Mouse (Mus musculus) Patski (cell line): ENCODE measurements at regions not wholly inside any gene's neighbourhood (a gene's known extent, or its start where the extent isn't known, plus 50 kb on each side); places are given as distances from the start of the nearest gene placed in this dataset.

ENCODE experiments used
- ATAC-seq: fragments of 100-300 bp; one replicate; pipeline ENCODE4 v1.8.0; 2021
- CTCF ChIA-PET: fragments of 350-600 bp; sonication (Branson Sonifier 250); formaldehyde crosslinking; loops from one replicate; lab custom pipeline; 2022; ENCODE audit warnings: inconsistent platforms; lab: Charles Lee
- POLR2A ChIA-PET: fragments of 350-600 bp; sonication (Branson Sonifier 250); formaldehyde crosslinking; loops from one replicate; lab custom pipeline; 2022; ENCODE audit warnings: antibody characterized with exemption, inconsistent platforms; lab: Charles Lee
- DNase-seq: peaks from one replicate; pipeline ENCODE4 v3.0.0-alpha.2; 2011; ENCODE audit warnings: low read depth, low spot score
- H3K27me3 ChIP-seq: fragments of 371-371 bp; one replicate; pipeline ENCODE4 v1.5.1; 2021
- CTCF ChIP-seq: fragments of 100-300 bp; IDR thresholded peaks from one replicate; pipeline ENCODE4 v1.5.1; 2021
- in situ Hi-C: fragments of 300-500 bp; cut with MboI; formaldehyde crosslinking; loops from 3 replicates; pipeline ENCODE4 v1.11.1; 2018; ENCODE audit warnings: low pct_unique_long_range_greater_than_20kb, mixed read lengths

GRCm38 (mm10) chr13:72800546-72800945 lies 171.9 kb downstream of the Irx2 start:
- in situ Hi-C loops = no loop called here
- ATAC-seq (no peak), DNase-seq (no peak)
- TF ChIP-seq CTCF = no peak
- CTCF ChIA-PET = no interaction called here
- POLR2A ChIA-PET = no interaction called here
- H3K27me3 ChIP-seq = peaks cover 52% of the 10 kb centered on the region

- ChIA-PET POLR2A (no interaction called here), CTCF (no interaction called here)
- no peak for TF ChIP-seq CTCF
- in situ Hi-C loops = no loop called here
- ATAC-seq (no peak), DNase-seq (no peak)
- peaks cover 37% of the 10 kb centered on the region for H3K27me3 ChIP-seq
Observed at GRCm38 (mm10) chr13:72803374-72803773, 174.8 kb downstream of the Irx2 start.

GRCm38 (mm10) chr13:72809226-72809625 lies 180.6 kb downstream of the Irx2 start:
- CTCF ChIA-PET = no interaction called here
- in situ Hi-C loops = no loop called here
- TF ChIP-seq CTCF = no peak
- H3K27me3 ChIP-seq = peaks cover 46% of the 10 kb centered on the region
- no peak for ATAC-seq
- POLR2A ChIA-PET = no interaction called here
- no peak for DNase-seq

- CTCF ChIA-PET = no interaction called here
- no peak for ATAC-seq
- in situ Hi-C loops = no loop called here
- peaks cover 48% of the 10 kb centered on the region for H3K27me3 ChIP-seq
- TF ChIP-seq CTCF = no peak
- POLR2A ChIA-PET = no interaction called here
- no peak for DNase-seq
Observed at GRCm38 (mm10) chr13:72810626-72811025, 182.0 kb downstream of the Irx2 start.

- H3K27me3 ChIP-seq = peaks cover 56% of the 10 kb centered on the region
- in situ Hi-C loops = no loop called here
- DNase-seq (no peak), ATAC-seq (no peak)
- no peak for TF ChIP-seq CTCF
- CTCF ChIA-PET = no interaction called here
- POLR2A ChIA-PET = no interaction called here
Observed at GRCm38 (mm10) chr13:72814616-72815015, 186.0 kb downstream of the Irx2 start.

GRCm38 (mm10) chr13:72815236-72815932 lies 186.8 kb downstream of the Irx2 start:
- ChIA-PET CTCF (no interaction called here), POLR2A (no interaction called here)
- DNase-seq = no peak
- in situ Hi-C loops = no loop called here
- H3K27me3 ChIP-seq = peaks cover 55% of the 10 kb centered on the region
- no peak for TF ChIP-seq CTCF
- no peak for ATAC-seq

- POLR2A ChIA-PET = no interaction called here
- in situ Hi-C loops = no loop called here
- DNase-seq (no peak), ATAC-seq (no peak)
- CTCF ChIA-PET = no interaction called here
- no peak for TF ChIP-seq CTCF
- peaks cover 53% of the 10 kb centered on the region for H3K27me3 ChIP-seq
Observed at GRCm38 (mm10) chr13:72815933-72816553, 187.4 kb downstream of the Irx2 start.

GRCm38 (mm10) chr13:72816856-72817255 lies 188.2 kb downstream of the Irx2 start:
- TF ChIP-seq CTCF = no peak
- DNase-seq = no peak
- ATAC-seq = no peak
- in situ Hi-C loops = no loop called here
- CTCF ChIA-PET = no interaction called here
- peaks cover 55% of the 10 kb centered on the region for H3K27me3 ChIP-seq
- POLR2A ChIA-PET = no interaction called here

- CTCF ChIA-PET = interaction anchor here (1.2 kb wide), 1 partner anchor 12 kb away, joined by 3 read pairs; no protein-coding TSS in a partner anchor
- ATAC-seq (no peak), DNase-seq (no peak)
- TF ChIP-seq CTCF = no peak
- POLR2A ChIA-PET = no interaction called here
- in situ Hi-C loops = no loop called here
- H3K27me3 ChIP-seq = peaks cover 50% of the 10 kb centered on the region
Observed at GRCm38 (mm10) chr13:72817521-72817920, 188.9 kb downstream of the Irx2 start.

GRCm38 (mm10) chr13:72817930-72818329 lies 189.3 kb downstream of the Irx2 start:
- ATAC-seq = no peak
- CTCF ChIA-PET = interaction anchor here (1.2 kb wide), 1 partner anchor 12 kb away, joined by 3 read pairs; no protein-coding TSS in a partner anchor
- DNase-seq = no peak
- POLR2A ChIA-PET = no interaction called here
- peaks cover 49% of the 10 kb centered on the region for H3K27me3 ChIP-seq
- in situ Hi-C loops = no loop called here
- TF ChIP-seq CTCF = no peak

- ATAC-seq (no peak), DNase-seq (no peak)
- POLR2A ChIA-PET = interaction anchor here (0.6 kb wide), 1 partner anchor 96 kb away, joined by 3 read pairs; no protein-coding TSS in a partner anchor
- no peak for TF ChIP-seq CTCF
- CTCF ChIA-PET = no interaction called here
- peaks cover 11% of the 10 kb centered on the region for H3K27me3 ChIP-seq
- in situ Hi-C loops = no loop called here
Observed at GRCm38 (mm10) chr13:72826613-72827012, 198.0 kb downstream of the Irx2 start.
